Mouse (Mus musculus) lung, embryonic 16.5 days (tissue): Measurements from ENCODE around the gene Kcnf1. TPM values are rescaled to one million over a fixed set of nuclear protein-coding genes. Genes with fewer than 3 reads are reported as not detected.

Source experiments
- ATAC-seq: fragments of 200-750 bp; cut with Nextera tagmentation; 2 replicates; pipeline ENCODE4 v1.8.0; 2017; ENCODE audit warnings: low read depth, mild to moderate bottlenecking, moderate library complexity
- H3K27ac ChIP-seq: fragments of 300-500 bp; sonication (generic); 2 replicates; pipeline ENCODE4 v1.5.1; 2014; ENCODE audit warnings: mild to moderate bottlenecking, control low read depth, low read length
- H3K27me3 ChIP-seq: fragments of 300-500 bp; sonication (generic); 2 replicates; pipeline ENCODE4 v1.6.1; 2014; ENCODE audit warnings: low read depth, low read length, mixed read lengths; ENCODE audit not compliant: control insufficient read depth, insufficient read depth
- H3K36me3 ChIP-seq: fragments of 300-500 bp; sonication (generic); 2 replicates; pipeline ENCODE4 v1.6.1; 2014; ENCODE audit warnings: low read length; ENCODE audit not compliant: control insufficient read depth, insufficient read depth
- H3K4me1 ChIP-seq: fragments of 300-500 bp; sonication (generic); replicated peaks from 2 replicates; pipeline ENCODE4 v1.6.1; 2014; ENCODE audit warnings: low read length, mixed read lengths; ENCODE audit not compliant: control insufficient read depth, insufficient read depth
- H3K4me2 ChIP-seq: fragments of 300-500 bp; sonication (generic); 2 replicates; pipeline ENCODE4 v1.6.1; 2014; ENCODE audit warnings: low read depth, low read length, control low read depth
- H3K4me3 ChIP-seq: fragments of 300-500 bp; sonication (generic); 2 replicates; pipeline ENCODE4 v1.5.1; 2014; ENCODE audit warnings: mild to moderate bottlenecking, low read length, control low read depth
- H3K9ac ChIP-seq: fragments of 300-500 bp; sonication (generic); 2 replicates; pipeline ENCODE4 v1.6.1; 2014; ENCODE audit warnings: low read length, control low read depth
- H3K9me3 ChIP-seq: fragments of 300-500 bp; sonication (generic); 2 replicates; pipeline ENCODE4 v1.6.1; 2016; ENCODE audit warnings: low read length; ENCODE audit not compliant: control insufficient read depth
- WGBS: fragments of 180-500 bp; shearing (Covaris S2); extraction: QIAGEN DNeasy Blood & Tissue Kit; methylation state at CpG from one replicate; pipeline ENCODE4 v1.1.7; 2014; 5-methylcytosine and 5-hydroxymethylcytosine counted together
- polyA plus RNA-seq: library from polyadenylated mRNA; unstranded; fragments of >200 nt; fragmentation: Nextera tagmentation; extraction: Ambion mirVana; gene quantifications from 2 replicates; pipeline ENCODE4 v1.2.1, GENCODE M21; 2015

Kcnf1 gene
- polyA plus RNA-seq, 1 experiment from 2014 or later: 0.29 TPM

DNA sequence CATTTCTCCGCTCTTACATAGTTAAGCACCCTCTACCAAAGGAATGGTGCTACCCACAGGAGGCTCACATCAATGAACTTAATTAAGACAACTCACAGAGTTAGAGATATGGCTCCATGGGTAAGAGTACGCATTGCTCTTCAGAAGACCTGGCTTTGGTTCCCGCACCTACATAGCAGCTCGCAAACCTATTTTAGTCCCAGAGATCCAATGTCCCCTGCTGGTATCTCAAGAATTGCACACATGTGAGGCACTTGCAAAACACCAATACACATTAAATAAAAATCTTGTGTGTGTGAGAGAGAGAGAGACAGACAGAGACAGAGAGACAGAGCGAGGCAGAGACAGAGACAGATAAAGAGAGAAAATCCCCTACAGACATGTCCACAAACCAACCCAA, 21.9 kb upstream of the Kcnf1 start:
- Histone ChIP-seq H3K27ac (no peak overlapping the region), H3K4me3 (no peak overlapping the region), H3K27me3 (no peaks in the 10 kb centered on the region), H3K36me3 (no peaks in the 10 kb centered on the region), H3K9me3 (no peaks in the 10 kb centered on the region), H3K4me2 (no peak overlapping the region), H3K4me1 (no peaks in the 10 kb centered on the region), H3K9ac (no peak overlapping the region)
- 88% methylated on average over 5 of the region's 5 CpGs for WGBS
- ATAC-seq: no peak

DNA sequence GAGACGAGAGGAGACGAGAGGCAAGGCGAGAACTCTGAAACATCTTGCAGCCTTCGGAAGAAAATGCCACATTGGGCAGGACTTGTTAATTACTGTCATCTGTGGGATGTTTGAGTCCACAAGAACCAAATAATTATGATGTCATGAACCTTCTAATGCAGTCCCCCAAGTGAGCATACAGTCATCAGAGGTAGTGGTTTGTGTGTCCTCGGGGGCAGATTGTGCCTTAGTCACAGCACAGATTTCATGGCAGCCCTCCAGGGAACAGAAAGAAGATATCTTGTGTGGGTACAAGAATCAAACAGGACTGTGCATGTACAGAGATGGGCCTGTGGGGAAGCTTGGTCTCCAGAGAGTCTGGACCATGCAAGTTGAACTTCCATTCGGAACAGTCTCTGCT, 17.5 kb upstream of the Kcnf1 start:
- WGBS: 89% methylated on average over 6 of the region's 6 CpGs
- Histone ChIP-seq H3K4me3 (no peak overlapping the region), H3K27ac (no peak overlapping the region), H3K9me3 (no peaks in the 10 kb centered on the region), H3K9ac (no peak overlapping the region), H3K27me3 (no peaks in the 10 kb centered on the region), H3K4me1 (no peaks in the 10 kb centered on the region), H3K4me2 (no peak overlapping the region), H3K36me3 (no peaks in the 10 kb centered on the region)
- no peak for ATAC-seq

DNA sequence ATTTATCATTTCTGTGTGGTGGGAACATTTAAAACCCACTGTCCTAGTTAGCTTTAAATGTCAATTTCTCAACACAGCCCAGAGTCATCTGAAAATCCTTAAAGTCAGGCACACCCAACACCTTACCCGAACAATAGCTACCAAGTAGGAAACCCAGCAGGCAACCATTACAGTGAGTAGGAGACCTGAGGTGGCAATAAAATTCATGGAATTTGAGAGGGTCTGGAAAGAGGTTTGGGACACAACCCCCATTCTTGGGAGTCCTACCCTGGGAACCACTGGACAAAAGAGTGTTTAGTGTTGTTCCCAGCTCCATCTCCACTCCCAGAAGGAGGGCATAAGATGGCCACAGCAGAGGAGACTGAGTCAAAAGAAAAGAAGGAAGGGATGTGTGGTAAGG, 16.6 kb upstream of the Kcnf1 start:
- Histone ChIP-seq H3K27ac (no peak overlapping the region), H3K36me3 (no peaks in the 10 kb centered on the region), H3K4me2 (no peak overlapping the region), H3K9ac (no peak overlapping the region), H3K4me3 (no peak overlapping the region), H3K27me3 (no peaks in the 10 kb centered on the region), H3K9me3 (no peaks in the 10 kb centered on the region), H3K4me1 (no peaks in the 10 kb centered on the region)
- 88% methylated on average over 1 of the region's 1 CpGs for WGBS
- ATAC-seq: no peak

DNA sequence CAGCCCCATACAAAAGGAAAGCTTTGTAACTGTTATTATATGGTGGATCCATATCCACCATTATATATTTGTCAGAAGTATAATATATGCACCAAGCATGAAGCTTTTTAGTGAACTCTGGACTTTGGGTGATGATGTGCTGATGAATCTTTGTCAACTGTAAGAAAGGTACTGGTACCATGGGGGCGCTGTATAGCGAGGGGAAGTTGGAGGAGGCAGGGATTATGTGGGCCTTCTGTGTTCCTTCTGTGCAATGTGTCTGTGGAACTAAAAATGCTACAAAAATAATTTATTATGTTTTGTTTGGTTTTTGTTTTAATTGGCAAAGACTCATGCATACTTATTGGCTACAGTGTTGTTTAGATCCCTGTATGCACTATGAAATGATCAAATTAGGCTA, 16.2 kb upstream of the Kcnf1 start:
- no peaks in the 10 kb centered on the region for H3K4me1 ChIP-seq
- H3K27ac ChIP-seq: no peak overlapping the region
- WGBS: 85% methylated on average over 2 of the region's 2 CpGs
- H3K9me3 ChIP-seq: no peaks in the 10 kb centered on the region
- no peak for ATAC-seq
- no peak overlapping the region for H3K4me2 ChIP-seq
- no peak overlapping the region for H3K4me3 ChIP-seq
- H3K27me3 ChIP-seq: no peaks in the 10 kb centered on the region
- H3K36me3 ChIP-seq: no peaks in the 10 kb centered on the region
- H3K9ac ChIP-seq: no peak overlapping the region

DNA sequence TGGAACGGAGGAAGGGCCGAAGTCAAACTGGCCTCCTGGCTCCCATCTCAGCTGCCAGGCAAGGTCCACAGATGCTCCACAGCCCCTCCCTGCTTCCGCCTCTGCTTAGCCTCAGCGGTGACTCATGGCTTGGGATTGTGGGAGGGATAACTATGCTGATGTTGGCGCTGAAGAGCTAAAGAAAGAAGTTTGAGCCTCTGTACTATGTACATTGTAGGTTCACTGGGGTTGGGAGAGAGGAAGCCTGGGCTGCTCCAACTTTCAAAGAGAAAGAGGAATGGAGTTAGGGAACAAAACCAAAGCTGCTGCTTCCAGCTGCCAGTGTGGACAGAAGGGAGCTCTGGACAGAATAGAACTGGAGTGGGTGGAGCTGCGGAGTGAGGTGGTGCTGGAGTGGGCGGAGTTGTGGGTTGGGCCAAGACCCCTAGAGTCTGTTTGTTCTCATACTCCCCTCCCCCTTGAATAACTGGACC, 7.7 kb upstream of the Kcnf1 start:
- Histone ChIP-seq H3K9me3 (no peaks in the 10 kb centered on the region), H3K4me1 (no peaks in the 10 kb centered on the region; the same call in 1 of the 2 replicates), H3K4me2 (peak overlapping the region; percentile 23), H3K36me3 (no peaks in the 10 kb centered on the region), H3K9ac (no peak overlapping the region), H3K4me3 (peak overlapping the region; percentile 3), H3K27me3 (no peaks in the 10 kb centered on the region), H3K27ac (peak overlapping the region; percentile 54)
- ATAC-seq: peak; percentile 96
- 18% methylated on average over 7 of the region's 7 CpGs for WGBS

DNA sequence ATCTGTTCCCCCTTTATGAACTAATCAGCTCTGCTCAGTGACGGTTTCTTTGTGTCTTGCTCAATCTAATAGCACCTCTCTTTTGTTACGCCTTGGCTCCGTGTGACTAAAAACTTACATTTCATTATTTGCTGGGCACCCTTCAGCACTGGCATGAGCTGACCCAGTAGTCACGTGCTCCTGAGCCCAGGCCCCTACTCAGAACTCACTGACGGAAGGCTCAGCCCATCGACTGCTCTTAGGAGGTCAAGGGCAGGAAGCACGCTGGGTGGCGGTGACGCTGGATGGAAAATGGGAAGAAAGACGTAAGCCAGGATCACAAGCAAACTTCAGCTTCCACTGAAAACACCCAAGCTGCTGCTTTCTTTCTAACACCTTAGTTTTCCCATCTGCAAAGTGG, 7.1 kb upstream of the Kcnf1 start:
- H3K9me3 ChIP-seq: no peaks in the 10 kb centered on the region
- no peaks in the 10 kb centered on the region for H3K36me3 ChIP-seq
- H3K27ac ChIP-seq: no peak overlapping the region
- no peak overlapping the region for H3K4me3 ChIP-seq
- ATAC-seq: peak; percentile 65
- peak overlapping the region; percentile 23; the same call in 1 of the 2 replicates for H3K4me2 ChIP-seq
- 29% methylated on average over 10 of the region's 10 CpGs for WGBS
- no peak overlapping the region for H3K9ac ChIP-seq
- H3K4me1 ChIP-seq: no peaks in the 10 kb centered on the region; the same call in 1 of the 2 replicates
- H3K27me3 ChIP-seq: no peaks in the 10 kb centered on the region

DNA sequence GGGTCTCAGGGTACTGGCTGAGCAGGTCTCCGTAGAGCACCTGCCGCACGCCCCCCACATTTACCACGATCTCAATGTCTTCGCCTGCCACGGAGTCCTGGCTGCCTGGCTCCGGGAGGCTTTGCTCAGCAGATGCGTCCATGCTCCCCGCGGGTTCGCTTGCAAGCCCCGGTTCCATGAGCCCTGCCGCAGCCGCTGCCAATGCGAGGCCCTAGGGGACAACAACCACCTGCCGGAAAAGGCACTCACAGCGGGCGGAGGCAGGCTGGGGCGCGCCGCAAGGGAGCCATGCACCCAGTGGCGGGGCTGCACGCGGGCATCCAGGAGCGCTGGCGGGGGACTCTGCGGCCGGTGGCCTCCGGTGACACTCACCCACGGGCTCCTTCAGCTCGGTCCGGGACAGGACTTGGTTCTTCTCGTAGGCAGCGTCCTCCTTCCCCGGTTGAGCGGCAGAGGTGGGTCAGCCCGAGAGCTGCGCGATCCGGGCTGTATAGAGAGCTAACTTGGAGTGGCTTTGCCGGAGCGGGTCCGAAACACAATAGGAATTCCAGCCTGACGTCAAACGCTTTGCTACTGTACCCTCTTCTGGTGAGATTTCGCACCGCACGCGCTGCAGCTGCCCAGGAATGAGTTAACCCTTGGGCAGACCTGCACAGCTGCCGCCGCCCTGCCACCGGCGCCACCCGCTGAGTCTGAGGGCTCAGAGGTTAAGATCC, 489 bp downstream of the Kcnf1 start:
- Histone ChIP-seq H3K9me3 (no peaks in the 10 kb centered on the region), H3K4me1 (peaks cover 10% of the 10 kb centered on the region), H3K27me3 (peaks cover 28% of the 10 kb centered on the region), H3K27ac (no peak overlapping the region), H3K36me3 (no peaks in the 10 kb centered on the region), H3K9ac (peak overlapping the region; percentile 62), H3K4me2 (peak overlapping the region; percentile 91), H3K4me3 (peak overlapping the region; percentile 53)
- peak; percentile 79 for ATAC-seq
- 1% methylated on average over 54 of the region's 54 CpGs for WGBS

DNA sequence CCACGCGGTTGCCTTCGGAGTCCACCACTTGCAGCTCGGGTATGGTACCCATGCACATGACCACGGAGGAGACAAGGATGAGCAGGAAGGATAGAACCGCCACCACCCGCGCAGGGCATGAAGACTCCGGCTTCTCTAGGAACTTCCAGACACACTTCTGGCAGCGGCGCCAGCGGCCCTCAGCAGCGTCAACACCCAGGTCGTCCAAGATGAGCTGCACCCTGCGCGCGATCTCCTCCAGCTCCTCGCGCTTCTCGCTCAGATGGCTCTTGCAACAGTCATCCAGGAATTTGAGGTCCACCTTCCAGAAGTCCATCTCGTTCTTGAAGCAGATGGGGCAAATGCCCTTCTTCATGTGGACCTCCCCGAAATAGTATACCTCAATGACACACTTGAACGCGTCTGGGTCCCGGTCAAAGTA, 1.1 kb downstream of the Kcnf1 start:
- ATAC-seq: no peak
- H3K9me3 ChIP-seq: no peaks in the 10 kb centered on the region
- no peaks in the 10 kb centered on the region for H3K36me3 ChIP-seq
- H3K4me3 ChIP-seq: peak overlapping the region; percentile 53
- WGBS: 10% methylated on average over 25 of the region's 25 CpGs
- H3K4me1 ChIP-seq: peaks cover 10% of the 10 kb centered on the region
- peak overlapping the region; percentile 62; the same call in 1 of the 2 replicates for H3K9ac ChIP-seq
- peak overlapping the region; percentile 91 for H3K4me2 ChIP-seq
- no peak overlapping the region for H3K27ac ChIP-seq
- peaks cover 28% of the 10 kb centered on the region for H3K27me3 ChIP-seq

DNA sequence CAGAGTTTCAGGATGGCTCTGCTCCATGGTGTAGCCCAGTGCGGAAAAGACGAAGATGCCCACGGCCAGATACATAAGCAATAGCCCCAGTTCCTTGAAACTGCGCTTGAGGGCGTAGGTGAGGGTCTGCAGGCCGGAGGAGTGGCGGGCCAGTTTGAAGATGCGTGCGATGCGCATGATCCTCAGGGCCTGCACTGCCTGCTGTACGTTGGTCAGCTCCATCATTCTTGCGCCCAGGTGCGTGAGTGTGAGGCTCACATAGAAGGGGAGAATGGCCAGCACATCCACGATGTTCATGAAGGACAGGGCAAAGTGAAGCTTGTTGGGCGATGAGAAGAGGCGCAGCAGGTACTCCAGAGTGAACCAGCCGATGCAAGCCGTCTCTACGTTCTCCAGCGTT, 1.6 kb downstream of the Kcnf1 start:
- H3K4me1 ChIP-seq: peaks cover 10% of the 10 kb centered on the region
- WGBS: 65% methylated on average over 20 of the region's 20 CpGs
- H3K4me2 ChIP-seq: peak overlapping the region; percentile 91; the same call in 1 of the 2 replicates
- no peak overlapping the region for H3K4me3 ChIP-seq
- no peaks in the 10 kb centered on the region for H3K36me3 ChIP-seq
- H3K27ac ChIP-seq: no peak overlapping the region
- no peak for ATAC-seq
- H3K27me3 ChIP-seq: peaks cover 28% of the 10 kb centered on the region
- H3K9ac ChIP-seq: no peak overlapping the region
- no peaks in the 10 kb centered on the region for H3K9me3 ChIP-seq
